Mouse (Mus musculus) C2C12 (cell line): ENCODE measurements around the gene Gm12248. TPM values are rescaled to one million over a fixed set of nuclear protein-coding genes. Genes with fewer than 3 reads are reported as not detected.
"Not testable (repeated sequence)": the region's sequence is repeated elsewhere in the genome, so short reads cannot be mapped to it uniquely, and the experiment has no call there.

ENCODE experiments used
- H3K27me3 ChIP-seq: one replicate; pipeline ENCODE4 v1.6.1; 2011; ENCODE audit not compliant: control insufficient read depth, insufficient read depth, insufficient read length
- H3K36me3 ChIP-seq: one replicate; pipeline ENCODE4 v1.6.1; 2011; ENCODE audit not compliant: control insufficient read depth, insufficient read depth
- H3K4me3 ChIP-seq: one replicate; pipeline ENCODE4 v1.5.1; 2011; ENCODE audit warnings: mild to moderate bottlenecking, control low read depth; ENCODE audit not compliant: poor library complexity, insufficient read depth, severe bottlenecking
- H3K79me2 ChIP-seq: one replicate; pipeline ENCODE4 v1.6.1; 2011; ENCODE audit not compliant: control insufficient read depth, insufficient read depth
- H3K79me3 ChIP-seq: one replicate; pipeline ENCODE4 v1.6.1; 2011; ENCODE audit warnings: low read depth, control low read depth
- H3ac ChIP-seq: one replicate; pipeline ENCODE3; 2011; ENCODE audit warnings: low read depth; ENCODE audit not compliant: control insufficient read depth, insufficient read length
- CEBPB ChIP-seq: IDR thresholded peaks from one replicate; pipeline ENCODE4 v1.6.1; 2011; ENCODE audit warnings: low read depth, mild to moderate bottlenecking, control low read depth, moderate library complexity
- CTCF ChIP-seq: IDR thresholded peaks from one replicate; pipeline ENCODE4 v1.5.1; 2011; ENCODE audit not compliant: control insufficient read depth, insufficient read depth, insufficient read length
- FOSL1 ChIP-seq: IDR thresholded peaks from one replicate; pipeline ENCODE4 v1.8.0; 2011; ENCODE audit warnings: mild to moderate bottlenecking, low read length; ENCODE audit not compliant: poor library complexity, insufficient read depth, severe bottlenecking
- MAX ChIP-seq: IDR thresholded peaks from one replicate; pipeline ENCODE4 v1.6.1; 2011; ENCODE audit warnings: mild to moderate bottlenecking, control low read depth
- MYOD1 ChIP-seq: IDR thresholded peaks from one replicate; pipeline ENCODE4 v1.6.1; 2011; ENCODE audit warnings: low read depth; ENCODE audit not compliant: control insufficient read depth, insufficient read length
- MYOG ChIP-seq: IDR thresholded peaks from one replicate; pipeline ENCODE4 v1.6.1; 2011; ENCODE audit not compliant: control insufficient read depth, insufficient read length; ENCODE audit errors: extremely low read depth
- USF1 ChIP-seq: IDR thresholded peaks from one replicate; pipeline ENCODE4 v1.6.1; 2011; ENCODE audit warnings: low read depth, mild to moderate bottlenecking, control low read depth, moderate library complexity
- polyA plus RNA-seq: library from polyadenylated mRNA; unstranded; fragments of >200 nt; fragmentation: generic; extraction: Trizol; gene quantifications from one replicate; pipeline ENCODE4 v1.2.1, GENCODE M21; 2012; ENCODE audit warnings: missing spikeins

The Gm12248 gene
- polyA plus RNA-seq, 1 experiment = 0.04 TPM

DNA sequence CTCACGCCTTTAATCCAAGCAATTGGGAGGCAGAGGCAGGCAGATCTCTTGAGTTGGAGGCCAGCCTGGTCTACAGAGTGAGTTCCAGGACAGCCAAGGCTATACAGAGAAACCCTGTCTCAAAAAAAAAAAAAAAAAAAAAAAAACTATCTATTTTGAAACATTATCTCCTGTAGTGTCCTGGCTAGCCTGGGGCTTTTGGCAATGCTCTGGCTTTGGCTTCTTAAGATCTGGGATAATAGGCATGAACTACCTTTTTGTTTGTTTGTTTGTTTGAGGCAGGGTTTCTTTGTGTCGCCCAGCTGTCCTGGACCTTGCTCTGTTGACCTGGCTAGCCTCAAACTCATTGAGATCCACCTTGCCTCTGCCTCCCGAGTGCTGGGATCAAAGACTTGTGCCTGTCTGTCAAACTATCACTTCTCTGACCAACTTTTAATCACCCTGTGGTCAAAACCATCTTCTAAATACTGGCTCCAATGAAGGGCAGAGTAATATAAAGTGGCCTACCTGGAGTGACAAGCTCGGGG is 8.3 kb upstream of the Gm12248 start:
- no peak overlapping the region for H3K4me3 ChIP-seq
- peaks cover 19% of the 10 kb centered on the region for H3K79me3 ChIP-seq
- no peaks in the 10 kb centered on the region for H3K36me3 ChIP-seq
- H3ac ChIP-seq = no peak overlapping the region
- H3K27me3 ChIP-seq = no peaks in the 10 kb centered on the region
- TF ChIP-seq MYOD1 (no peak), MAX (no peak), MYOG (no peak), CTCF (no peak), FOSL1 (no peak), CEBPB (no peak), USF1 (no peak)
- H3K79me2 ChIP-seq = peaks cover 24% of the 10 kb centered on the region

DNA sequence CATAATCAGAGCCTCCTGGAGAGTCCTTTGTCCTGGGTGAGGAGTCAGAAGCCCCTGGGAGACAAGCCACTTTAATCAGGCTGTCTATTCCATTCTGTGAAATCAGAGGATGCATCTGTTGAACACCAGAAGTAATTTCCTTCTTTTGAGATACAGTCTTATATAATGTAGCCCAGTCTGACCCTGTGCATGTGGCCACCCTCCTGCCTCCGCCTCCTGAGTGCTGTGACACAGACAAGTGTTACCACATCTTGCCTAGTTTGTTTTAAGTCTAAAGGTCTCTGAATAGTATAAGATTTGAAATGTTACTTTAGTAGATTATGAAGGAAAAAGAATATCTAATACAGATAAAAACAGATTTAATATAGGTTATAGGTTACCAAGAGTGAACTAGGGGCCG is 7.1 kb upstream of the Gm12248 start:
- TF ChIP-seq MYOD1 (no peak), FOSL1 (no peak), MYOG (no peak), USF1 (no peak), CEBPB (no peak), CTCF (no peak), MAX (no peak)
- Histone ChIP-seq H3K79me2 (peaks cover 11% of the 10 kb centered on the region), H3K36me3 (no peaks in the 10 kb centered on the region), H3K79me3 (peaks cover 8% of the 10 kb centered on the region), H3K4me3 (no peak overlapping the region), H3K27me3 (no peaks in the 10 kb centered on the region), H3ac (no peak overlapping the region)

DNA sequence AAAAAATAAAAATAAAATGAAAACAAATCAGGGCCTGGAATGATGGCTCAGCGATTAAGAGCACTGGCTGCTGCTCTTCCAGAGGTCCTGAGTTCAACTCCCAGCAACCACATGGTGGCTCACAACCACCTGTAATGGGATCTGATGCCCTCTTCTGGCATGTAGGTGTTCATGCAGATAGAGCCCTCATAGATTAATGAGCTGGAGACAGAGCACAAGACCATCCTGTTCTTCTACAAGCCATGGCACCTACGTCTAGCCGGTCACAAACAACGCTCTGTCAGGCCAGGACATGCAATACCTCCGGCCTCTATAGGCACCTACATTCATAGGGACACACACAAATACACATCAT is 5.4 kb upstream of the Gm12248 start:
- H3K4me3 ChIP-seq, H3ac ChIP-seq, H3K36me3 ChIP-seq, H3K79me3 ChIP-seq, H3K79me2 ChIP-seq, H3K27me3 ChIP-seq: not testable (repeated sequence)

DNA sequence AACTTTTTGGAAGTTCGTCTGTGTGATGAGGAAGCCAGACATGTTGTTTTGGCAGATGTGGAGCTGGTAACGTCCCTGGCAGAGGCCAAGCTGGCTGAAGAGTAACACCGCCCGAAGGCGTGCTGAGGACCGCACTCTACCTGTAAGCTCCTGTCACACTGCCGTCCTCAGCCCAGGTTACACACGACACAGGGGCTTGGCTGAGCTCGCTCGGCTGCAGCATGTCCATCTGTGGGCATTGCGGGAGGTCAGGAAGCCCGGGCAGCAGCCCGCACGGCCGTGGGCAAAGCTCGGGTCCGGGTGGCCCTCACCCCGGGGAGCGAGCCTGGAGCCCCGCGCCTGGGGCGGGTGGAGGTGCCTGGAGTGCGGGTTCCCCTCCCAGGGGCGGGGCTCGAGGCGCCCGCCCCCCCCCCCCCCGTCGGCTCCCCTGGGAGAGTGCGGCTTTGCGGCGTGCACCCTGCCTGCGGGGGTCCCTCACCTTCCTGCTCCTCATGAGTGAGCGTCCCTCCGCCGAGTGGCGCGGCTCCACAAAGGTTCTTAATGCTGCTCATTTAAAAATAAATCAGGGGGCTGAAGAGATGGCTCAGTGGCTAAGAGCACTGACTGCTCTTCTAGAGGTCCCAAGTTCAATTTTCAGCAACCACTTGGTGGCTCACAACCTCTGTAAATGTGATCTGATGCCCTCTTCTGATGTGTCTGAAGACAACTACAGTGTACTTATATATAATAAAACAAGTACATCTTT is 4.9 kb upstream of the Gm12248 start:
- H3K79me2 ChIP-seq = no peaks in the 10 kb centered on the region
- H3K4me3 ChIP-seq = no peak overlapping the region
- H3K79me3 ChIP-seq = no peaks in the 10 kb centered on the region
- H3K27me3 ChIP-seq = no peaks in the 10 kb centered on the region
- no peak for TF ChIP-seq MYOD1
- no peak for TF ChIP-seq MYOG
- no peak for TF ChIP-seq USF1
- no peak for TF ChIP-seq CEBPB
- no peak for TF ChIP-seq MAX
- no peak for TF ChIP-seq FOSL1
- no peak for TF ChIP-seq CTCF
- H3K36me3 ChIP-seq = no peaks in the 10 kb centered on the region
- no peak overlapping the region for H3ac ChIP-seq

DNA sequence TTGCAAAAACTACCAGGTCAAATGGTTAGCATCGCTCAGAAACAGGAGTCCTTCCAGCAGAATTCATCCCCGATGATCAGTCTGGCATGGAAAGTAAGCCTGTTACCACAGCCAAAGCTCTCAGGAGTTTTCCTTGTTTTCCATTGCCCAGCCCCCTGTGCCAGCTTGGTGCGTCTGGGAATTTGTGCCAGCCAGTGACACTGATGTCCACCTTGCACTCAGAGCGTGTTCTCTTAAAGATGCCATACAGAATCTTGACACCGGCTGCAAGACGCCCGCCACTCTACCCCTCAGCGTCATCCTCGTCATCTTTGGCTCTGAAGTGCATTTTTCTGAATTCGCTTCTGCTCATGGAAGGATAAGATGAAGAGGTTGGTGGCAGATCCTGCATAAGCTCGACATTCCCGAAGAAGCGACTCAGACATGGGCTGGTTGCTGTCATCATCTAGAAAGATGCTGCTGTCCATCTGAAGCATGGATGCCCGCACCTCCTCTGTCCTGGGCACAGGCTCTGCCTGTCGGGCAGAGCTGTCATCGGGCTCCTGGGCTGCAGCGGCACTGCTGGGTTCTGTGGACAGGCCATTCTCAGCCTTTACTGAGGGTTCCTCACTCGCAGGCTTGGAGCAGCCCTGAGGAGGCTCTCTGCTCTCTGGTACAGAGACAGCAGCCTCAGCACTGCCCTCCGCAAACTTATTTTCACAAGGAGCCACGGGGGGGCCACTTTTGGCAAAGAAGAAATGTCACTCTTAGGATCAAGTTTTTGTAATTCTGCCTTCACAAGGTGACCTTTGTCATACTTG is 4.1 kb upstream of the Gm12248 start:
- Histone ChIP-seq H3K79me2 (no peaks in the 10 kb centered on the region), H3ac (no peak overlapping the region), H3K4me3 (no peak overlapping the region), H3K27me3 (no peaks in the 10 kb centered on the region), H3K79me3 (no peaks in the 10 kb centered on the region), H3K36me3 (no peaks in the 10 kb centered on the region)
- TF ChIP-seq CEBPB = no peak
- no peak for TF ChIP-seq USF1
- no peak for TF ChIP-seq MYOG
- no peak for TF ChIP-seq MYOD1
- no peak for TF ChIP-seq CTCF
- no peak for TF ChIP-seq MAX
- TF ChIP-seq FOSL1 = no peak

DNA sequence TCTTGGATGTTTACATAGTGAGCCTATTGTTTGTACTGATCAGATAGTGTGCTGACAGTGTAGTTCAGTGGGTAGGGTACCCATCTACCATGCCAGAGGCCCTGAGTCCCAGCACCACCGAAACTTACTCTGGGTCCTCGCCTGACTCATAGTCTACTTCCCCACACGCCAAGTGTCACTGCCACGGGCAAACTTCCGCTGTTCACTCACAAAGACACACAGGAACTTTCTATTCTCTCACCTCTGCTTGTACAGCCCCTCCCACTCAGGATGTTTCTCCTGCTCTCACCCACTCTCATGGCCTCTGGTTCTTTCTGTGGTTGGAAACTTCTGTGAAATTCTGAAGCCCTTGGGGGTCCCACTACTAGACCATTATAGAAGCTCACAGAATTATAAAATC is 3.2 kb upstream of the Gm12248 start:
- H3K79me3 ChIP-seq = no peaks in the 10 kb centered on the region
- no peak overlapping the region for H3ac ChIP-seq
- no peak overlapping the region for H3K4me3 ChIP-seq
- no peak for TF ChIP-seq MYOG
- no peak for TF ChIP-seq USF1
- no peak for TF ChIP-seq MAX
- no peak for TF ChIP-seq FOSL1
- TF ChIP-seq MYOD1 = no peak
- TF ChIP-seq CEBPB = no peak
- no peak for TF ChIP-seq CTCF
- H3K79me2 ChIP-seq = no peaks in the 10 kb centered on the region
- H3K27me3 ChIP-seq = no peaks in the 10 kb centered on the region
- H3K36me3 ChIP-seq = no peaks in the 10 kb centered on the region
